Mouse (Mus musculus): ENCODE measurements around the gene Fbxl21. TPM values are rescaled to one million over a fixed set of nuclear protein-coding genes. Genes with fewer than 3 reads are reported as not detected.
A peak's percentile ranks its signal among the peaks of the same experiment; 100 is the strongest.

Fbxl21 gene
- polyA plus RNA-seq, 1 experiment from 2014 or later: 2.8 TPM

- Histone ChIP-seq H3K9me3 (replicated peaks; ENCODE audit: control insufficient read depth, low read length) (no peaks in the 10 kb centered on the region), H3K27ac (replicated peaks; ENCODE audit: low read depth, low read length) (no peak overlapping the region), H3K4me2 (ENCODE audit: low read depth, low read length) (no peak overlapping the region), H3K9ac (replicated peaks; ENCODE audit: low read length) (no peak overlapping the region), H3K36me3 (replicated peaks; ENCODE audit: control insufficient read depth, insufficient read depth, low read depth, low read length) (no peaks in the 10 kb centered on the region), H3K4me3 (ENCODE audit: low read depth, low read length) (no peak overlapping the region), H3K4me1 (ENCODE audit: control insufficient read depth, insufficient read depth, low read length) (no peaks in the 10 kb centered on the region), H3K27me3 (ENCODE audit: control insufficient read depth, insufficient read depth, low read length) (no peaks in the 10 kb centered on the region)
- ATAC-seq (replicated peaks; ENCODE audit: insufficient number of reproducible peaks, low FRiP score, low TSS enrichment, low read depth): no peak
- 39% methylated on average over 6 of the region's 6 CpGs for WGBS
- DNase-seq (ENCODE audit: low spot score): peak; percentile 53
Observed at GRCm38 (mm10) chr13:56563075-56563474, 40.8 kb downstream of the Fbxl21 start.

DNA sequence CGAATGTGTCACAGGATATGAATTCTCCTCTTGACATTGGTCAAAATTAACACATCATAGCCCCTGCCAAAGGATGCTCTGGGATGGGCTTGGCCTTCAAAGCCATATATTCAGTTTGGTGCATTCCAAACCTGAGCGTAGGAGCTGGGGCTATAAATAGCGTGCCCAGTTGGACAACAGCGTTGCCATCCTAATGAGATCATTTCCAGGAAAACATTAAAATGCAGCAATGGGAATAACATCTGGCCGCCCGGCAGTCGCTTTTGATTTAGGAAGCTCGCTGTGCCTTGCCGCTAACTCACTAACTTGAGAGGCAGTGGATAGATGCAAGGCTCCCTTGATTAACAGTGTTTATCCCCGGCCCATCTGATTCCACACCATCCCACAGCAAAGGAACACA lies 44.1 kb downstream of the Fbxl21 start:
- no peaks in the 10 kb centered on the region for H3K27me3 ChIP-seq (ENCODE audit: control insufficient read depth, insufficient read depth, low read length)
- no peak for ATAC-seq (replicated peaks; ENCODE audit: insufficient number of reproducible peaks, low FRiP score, low TSS enrichment, low read depth)
- no peak overlapping the region for H3K27ac ChIP-seq (replicated peaks; ENCODE audit: low read depth, low read length)
- H3K4me2 ChIP-seq (ENCODE audit: low read depth, low read length): no peak overlapping the region
- no peaks in the 10 kb centered on the region for H3K36me3 ChIP-seq (replicated peaks; ENCODE audit: control insufficient read depth, insufficient read depth, low read depth, low read length)
- H3K4me1 ChIP-seq (ENCODE audit: control insufficient read depth, insufficient read depth, low read length): no peaks in the 10 kb centered on the region
- no peak overlapping the region for H3K9ac ChIP-seq (replicated peaks; ENCODE audit: low read length)
- no peaks in the 10 kb centered on the region for H3K9me3 ChIP-seq (replicated peaks; ENCODE audit: control insufficient read depth, low read length)
- H3K4me3 ChIP-seq (ENCODE audit: low read depth, low read length): no peak overlapping the region
- 67% methylated on average over 10 of the region's 10 CpGs for WGBS
- peak; percentile 26 for DNase-seq (ENCODE audit: low spot score)

GRCm38 (mm10) chr13:56571645-56572044 lies 49.4 kb downstream of the Fbxl21 start:
- DNase-seq (ENCODE audit: low spot score) (no peak), ATAC-seq (replicated peaks; ENCODE audit: insufficient number of reproducible peaks, low FRiP score, low TSS enrichment, low read depth) (no peak)
- H3K27ac ChIP-seq (replicated peaks; ENCODE audit: low read depth, low read length): no peak overlapping the region
- no peak overlapping the region for H3K9ac ChIP-seq (replicated peaks; ENCODE audit: low read length)
- no peak overlapping the region for H3K4me3 ChIP-seq (ENCODE audit: low read depth, low read length)
- no peaks in the 10 kb centered on the region for H3K4me1 ChIP-seq (ENCODE audit: control insufficient read depth, insufficient read depth, low read length)
- H3K4me2 ChIP-seq (ENCODE audit: low read depth, low read length): no peak overlapping the region
- H3K27me3 ChIP-seq (ENCODE audit: control insufficient read depth, insufficient read depth, low read length): no peaks in the 10 kb centered on the region
- WGBS: 87% methylated on average over 8 of the region's 8 CpGs
- H3K36me3 ChIP-seq (replicated peaks; ENCODE audit: control insufficient read depth, insufficient read depth, low read depth, low read length): no peaks in the 10 kb centered on the region
- no peaks in the 10 kb centered on the region for H3K9me3 ChIP-seq (replicated peaks; ENCODE audit: control insufficient read depth, low read length)

- Histone ChIP-seq H3K27me3 (ENCODE audit: control insufficient read depth, insufficient read depth, low read length) (no peaks in the 10 kb centered on the region), H3K9me3 (replicated peaks; ENCODE audit: control insufficient read depth, low read length) (no peaks in the 10 kb centered on the region), H3K9ac (replicated peaks; ENCODE audit: low read length) (no peak overlapping the region), H3K36me3 (replicated peaks; ENCODE audit: control insufficient read depth, insufficient read depth, low read depth, low read length) (no peaks in the 10 kb centered on the region), H3K4me3 (ENCODE audit: low read depth, low read length) (no peak overlapping the region), H3K27ac (replicated peaks; ENCODE audit: low read depth, low read length) (no peak overlapping the region), H3K4me1 (ENCODE audit: control insufficient read depth, insufficient read depth, low read length) (no peaks in the 10 kb centered on the region), H3K4me2 (ENCODE audit: low read depth, low read length) (no peak overlapping the region)
- DNase-seq (ENCODE audit: low spot score): no peak
- WGBS: 79% methylated on average over 4 of the region's 4 CpGs
- no peak for ATAC-seq (replicated peaks; ENCODE audit: insufficient number of reproducible peaks, low FRiP score, low TSS enrichment, low read depth)
Observed at GRCm38 (mm10) chr13:56575074-56575473, 52.8 kb downstream of the Fbxl21 start.

DNA sequence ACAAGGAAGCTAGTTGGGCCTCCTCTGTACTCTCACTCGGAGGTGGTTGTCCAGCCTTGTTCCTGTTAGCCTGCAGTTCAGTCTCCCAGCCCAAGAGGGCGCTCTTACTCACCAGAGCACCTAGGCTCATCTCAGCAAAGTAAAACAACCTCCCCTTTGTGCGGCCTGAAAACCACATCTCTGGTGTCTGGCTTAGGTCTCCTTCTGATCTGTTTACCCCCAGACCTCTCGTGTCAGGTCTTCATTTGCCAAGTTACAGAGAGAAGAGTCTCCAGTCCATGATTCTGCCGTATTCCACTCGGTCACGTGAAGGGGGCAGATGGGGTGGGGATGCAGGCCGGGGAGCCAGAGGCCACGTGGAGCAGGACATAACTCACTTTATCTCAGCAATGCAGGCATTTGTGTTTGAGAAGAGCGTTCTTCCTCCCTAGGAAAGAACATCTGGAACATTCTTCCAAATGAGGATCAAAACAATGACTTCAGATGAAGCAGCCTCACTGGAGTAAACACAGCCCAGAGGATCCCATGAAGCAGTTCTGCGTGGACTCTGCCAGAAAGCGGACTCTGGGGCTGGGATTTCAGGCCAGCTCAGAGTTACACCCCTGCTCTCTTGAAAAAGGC lies 53.5 kb downstream of the Fbxl21 start:
- H3K36me3 ChIP-seq (replicated peaks; ENCODE audit: control insufficient read depth, insufficient read depth, low read depth, low read length): no peaks in the 10 kb centered on the region
- H3K27me3 ChIP-seq (ENCODE audit: control insufficient read depth, insufficient read depth, low read length): no peaks in the 10 kb centered on the region
- DNase-seq (ENCODE audit: low spot score) (peak; percentile 84), ATAC-seq (replicated peaks; ENCODE audit: insufficient number of reproducible peaks, low FRiP score, low TSS enrichment, low read depth) (no peak)
- 57% methylated on average over 12 of the region's 12 CpGs for whole genome bisulfite sequencing
- no peak overlapping the region for H3K4me2 ChIP-seq (ENCODE audit: low read depth, low read length)
- H3K4me1 ChIP-seq (ENCODE audit: control insufficient read depth, insufficient read depth, low read length): no peaks in the 10 kb centered on the region; the same call in 1 of the 2 replicates
- H3K9ac ChIP-seq (replicated peaks; ENCODE audit: low read length): no peak overlapping the region
- H3K9me3 ChIP-seq (replicated peaks; ENCODE audit: control insufficient read depth, low read length): no peaks in the 10 kb centered on the region
- H3K27ac ChIP-seq (replicated peaks; ENCODE audit: low read depth, low read length): 0 out of 2 replicates have a peak overlapping the region, but pooled peaks have one; percentile 25
- H3K4me3 ChIP-seq (ENCODE audit: low read depth, low read length): no peak overlapping the region

DNA sequence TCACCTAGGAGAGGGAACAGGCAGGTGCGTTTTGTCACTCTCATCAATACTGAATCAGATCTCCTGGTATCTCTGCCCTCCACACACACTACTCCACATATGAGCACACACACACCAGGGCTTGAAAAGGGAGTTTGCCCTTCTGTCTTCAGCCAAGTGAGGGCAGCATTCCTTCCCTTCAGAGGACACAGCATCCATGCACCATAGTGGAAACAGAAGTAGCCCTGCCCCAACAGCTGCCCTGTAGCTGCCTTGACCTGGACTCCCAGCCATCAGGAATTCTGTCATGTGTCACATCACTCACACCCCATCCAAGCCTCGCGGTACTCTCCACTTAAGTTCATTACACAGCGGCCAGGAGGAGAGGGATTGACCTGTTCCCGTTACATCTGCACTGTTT lies 55.8 kb downstream of the Fbxl21 start:
- no peak for ATAC-seq (replicated peaks; ENCODE audit: insufficient number of reproducible peaks, low FRiP score, low TSS enrichment, low read depth)
- peak; percentile 32 for DNase-seq (ENCODE audit: low spot score)
- Histone ChIP-seq H3K27me3 (ENCODE audit: control insufficient read depth, insufficient read depth, low read length) (no peaks in the 10 kb centered on the region), H3K36me3 (replicated peaks; ENCODE audit: control insufficient read depth, insufficient read depth, low read depth, low read length) (no peaks in the 10 kb centered on the region), H3K4me1 (ENCODE audit: control insufficient read depth, insufficient read depth, low read length) (peaks cover 4% of the 10 kb centered on the region), H3K27ac (replicated peaks; ENCODE audit: low read depth, low read length) (no peak overlapping the region), H3K4me3 (ENCODE audit: low read depth, low read length) (no peak overlapping the region), H3K9me3 (replicated peaks; ENCODE audit: control insufficient read depth, low read length) (no peaks in the 10 kb centered on the region), H3K4me2 (ENCODE audit: low read depth, low read length) (no peak overlapping the region), H3K9ac (replicated peaks; ENCODE audit: low read length) (no peak overlapping the region)
- WGBS: 57% methylated on average over 5 of the region's 5 CpGs

- DNase-seq (ENCODE audit: low spot score): no peak
- Histone ChIP-seq H3K36me3 (replicated peaks; ENCODE audit: control insufficient read depth, insufficient read depth, low read depth, low read length) (no peaks in the 10 kb centered on the region), H3K4me1 (ENCODE audit: control insufficient read depth, insufficient read depth, low read length) (peaks cover 4% of the 10 kb centered on the region), H3K9me3 (replicated peaks; ENCODE audit: control insufficient read depth, low read length) (no peaks in the 10 kb centered on the region), H3K4me3 (ENCODE audit: low read depth, low read length) (no peak overlapping the region), H3K27me3 (ENCODE audit: control insufficient read depth, insufficient read depth, low read length) (no peaks in the 10 kb centered on the region), H3K27ac (replicated peaks; ENCODE audit: low read depth, low read length) (peak overlapping the region; percentile 93; the same call in 1 of the 2 replicates), H3K4me2 (ENCODE audit: low read depth, low read length) (no peak overlapping the region), H3K9ac (replicated peaks; ENCODE audit: low read length) (no peak overlapping the region)
- 71% methylated on average over 5 of the region's 5 CpGs for WGBS
- no peak for ATAC-seq (replicated peaks; ENCODE audit: insufficient number of reproducible peaks, low FRiP score, low TSS enrichment, low read depth)
Observed at GRCm38 (mm10) chr13:56580450-56580849, 58.2 kb downstream of the Fbxl21 start.

GRCm38 (mm10) chr13:56581512-56581911 lies 59.2 kb downstream of the Fbxl21 start:
- 2% methylated on average over 3 of the region's 3 CpGs for WGBS
- Histone ChIP-seq H3K27ac (replicated peaks; ENCODE audit: low read depth, low read length) (peak overlapping the region; percentile 93), H3K4me2 (ENCODE audit: low read depth, low read length) (no peak overlapping the region; the same call in 1 of the 2 replicates), H3K36me3 (replicated peaks; ENCODE audit: control insufficient read depth, insufficient read depth, low read depth, low read length) (no peaks in the 10 kb centered on the region), H3K9me3 (replicated peaks; ENCODE audit: control insufficient read depth, low read length) (no peaks in the 10 kb centered on the region), H3K27me3 (ENCODE audit: control insufficient read depth, insufficient read depth, low read length) (no peaks in the 10 kb centered on the region), H3K4me1 (ENCODE audit: control insufficient read depth, insufficient read depth, low read length) (peaks cover 4% of the 10 kb centered on the region), H3K9ac (replicated peaks; ENCODE audit: low read length) (peak overlapping the region; percentile 38; the same call in 1 of the 2 replicates), H3K4me3 (ENCODE audit: low read depth, low read length) (no peak overlapping the region)
- DNase-seq (ENCODE audit: low spot score): no peak
- peak; percentile 16 for ATAC-seq (replicated peaks; ENCODE audit: insufficient number of reproducible peaks, low FRiP score, low TSS enrichment, low read depth)
